17 mouse cellular contexts compared by ENCODE assay signal in genomic region chr16:12516834-12517685, GRCm38 (mm10).
DNase-seq lines count a peak whose midpoint lies in the region; ATAC-seq and TF ChIP-seq lines count a peak whose summit lies in the region.
"Had no signal": no experiment of that assay in that cellular context is flagged by ENCODE, and none has a peak within 500 bp of the region (broad histone marks: within the 10 kb centered on the region; RNA-seq: fewer than 3 reads in every experiment).

No protein-coding gene starts in this region.

- H3K27ac ChIP-seq in kidney, postnatal 0 days: no peak overlapping the region
- no peak overlapping the region for H3K27ac ChIP-seq in lung, postnatal 0 days (ENCODE audit: low read length)
- H3K27ac ChIP-seq in intestine, embryonic 15.5 days: 0 out of 2 replicates have a peak overlapping the region, but pooled peaks have one; percentile 22
- H3K27ac ChIP-seq in stomach, embryonic 15.5 days: peak overlapping the region; percentile 35; the same call in 1 of the 2 replicates
- no peak overlapping the region for H3K27ac ChIP-seq in forebrain, embryonic 10.5 days
- H3K27ac ChIP-seq: heart, adult 2 months; hindbrain, embryonic 14.5 days; left cerebral cortex, adult 2 months; liver, embryonic 15.5 days; midbrain, embryonic 10.5 days had no signal

- no peak overlapping the region for H3K9ac ChIP-seq in kidney, postnatal 0 days (ENCODE audit: low read depth, low read length)
- no peak overlapping the region for H3K9ac ChIP-seq in lung, postnatal 0 days (replicated peaks; ENCODE audit: low read depth)
- H3K9ac ChIP-seq in intestine, embryonic 15.5 days: no peak overlapping the region
- no peak overlapping the region for H3K9ac ChIP-seq in stomach, embryonic 15.5 days
- H3K9ac ChIP-seq: hindbrain, embryonic 14.5 days; liver, embryonic 15.5 days had no signal

- H3K4me2 ChIP-seq in kidney, postnatal 0 days (ENCODE audit: low read length): no peak overlapping the region
- H3K4me2 ChIP-seq in lung, postnatal 0 days (replicated peaks; ENCODE audit: low read depth, low read length): no peak overlapping the region
- H3K4me2 ChIP-seq in intestine, embryonic 15.5 days (replicated peaks): no peak overlapping the region
- H3K4me2 ChIP-seq in stomach, embryonic 15.5 days: no peak overlapping the region
- H3K4me2 ChIP-seq: hindbrain, embryonic 14.5 days; liver, embryonic 15.5 days had no signal

- no peaks in the 10 kb centered on the region for H3K9me3 ChIP-seq in kidney, postnatal 0 days (replicated peaks; ENCODE audit: low read length)
- H3K9me3 ChIP-seq in lung, postnatal 0 days (ENCODE audit: low read length): no peaks in the 10 kb centered on the region
- no peaks in the 10 kb centered on the region for H3K9me3 ChIP-seq in intestine, embryonic 15.5 days
- no peaks in the 10 kb centered on the region for H3K9me3 ChIP-seq in stomach, embryonic 15.5 days
- H3K9me3 ChIP-seq in forebrain, embryonic 10.5 days: no peaks in the 10 kb centered on the region
- H3K9me3 ChIP-seq: liver, embryonic 15.5 days; midbrain, embryonic 10.5 days had no signal

- no peak overlapping the region for H3K4me3 ChIP-seq in kidney, postnatal 0 days (replicated peaks; ENCODE audit: low read depth, low read length)
- no peak overlapping the region for H3K4me3 ChIP-seq in lung, postnatal 0 days (ENCODE audit: low read depth, low read length)
- no peak overlapping the region for H3K4me3 ChIP-seq in intestine, embryonic 15.5 days (replicated peaks)
- no peak overlapping the region for H3K4me3 ChIP-seq in stomach, embryonic 15.5 days (replicated peaks)
- no peak overlapping the region for H3K4me3 ChIP-seq in forebrain, embryonic 10.5 days
- H3K4me3 ChIP-seq: heart, adult 2 months; left cerebral cortex, adult 2 months; liver, embryonic 15.5 days; midbrain, embryonic 10.5 days; myocyte had no signal

- H3K36me3 ChIP-seq in kidney, postnatal 0 days (ENCODE audit: insufficient read depth, low read length): no peaks in the 10 kb centered on the region
- H3K36me3 ChIP-seq in lung, postnatal 0 days (ENCODE audit: insufficient read depth, low read length): no peaks in the 10 kb centered on the region
- H3K36me3 ChIP-seq in intestine, embryonic 15.5 days: no peaks in the 10 kb centered on the region
- no peaks in the 10 kb centered on the region for H3K36me3 ChIP-seq in stomach, embryonic 15.5 days
- H3K36me3 ChIP-seq in forebrain, embryonic 10.5 days (replicated peaks): no peaks in the 10 kb centered on the region
- H3K36me3 ChIP-seq: liver, embryonic 15.5 days; midbrain, embryonic 10.5 days had no signal

- 54% methylated on average over 8 of the region's 8 CpGs for WGBS in kidney, postnatal 0 days
- WGBS in lung, postnatal 0 days: 47% methylated on average over 8 of the region's 8 CpGs
- WGBS in intestine, embryonic 15.5 days: 51% methylated on average over 8 of the region's 8 CpGs
- 35% methylated on average over 8 of the region's 8 CpGs for WGBS in stomach, embryonic 15.5 days
- WGBS in forebrain, embryonic 10.5 days: 88% methylated on average over 8 of the region's 8 CpGs

- DNase-seq in kidney, postnatal 0 days (ENCODE audit: low spot score): peak; percentile 58
- DNase-seq in kidney, postnatal 36 days: no peak
- DNase-seq in lung, postnatal 0 days (ENCODE audit: low spot score): peak; percentile 83
- no peak for DNase-seq in lung, postnatal 25 days (ENCODE audit: low spot score)
- DNase-seq in forebrain, embryonic 10.5 days (ENCODE audit: extremely low spot score, low spot score): no peak
- DNase-seq: adrenal gland, postnatal 14 days; cerebellum, adult 9-11 months; heart, adult 2 months; thymus, adult 2 months had no signal

- 0 out of 2 replicates have a peak, but pooled peaks cover 4% of the 10 kb centered on the region for H3K4me1 ChIP-seq in kidney, postnatal 0 days (replicated peaks; ENCODE audit: insufficient read depth, low read length)
- H3K4me1 ChIP-seq in lung, postnatal 0 days (ENCODE audit: insufficient read depth, low read depth, low read length): no peaks in the 10 kb centered on the region
- no peaks in the 10 kb centered on the region for H3K4me1 ChIP-seq in intestine, embryonic 15.5 days (replicated peaks)
- no peaks in the 10 kb centered on the region for H3K4me1 ChIP-seq in stomach, embryonic 15.5 days
- no peaks in the 10 kb centered on the region for H3K4me1 ChIP-seq in forebrain, embryonic 10.5 days
- H3K4me1 ChIP-seq: liver, embryonic 15.5 days had no signal

- no peak for ATAC-seq in kidney, postnatal 0 days (replicated peaks; ENCODE audit: low FRiP score, low read depth)
- peak; percentile 90 for ATAC-seq in lung, postnatal 0 days
- peak; percentile 62; the same call in 1 of the 2 replicates for ATAC-seq in intestine, embryonic 15.5 days
- ATAC-seq in stomach, embryonic 15.5 days (ENCODE audit: insufficient read depth, low FRiP score, low read depth): no peak; the same call in 1 of the 2 replicates
- ATAC-seq: CD4-positive, CD25-positive, alpha-beta regulatory T cell, adult 4 months had no signal

- H3K27me3 ChIP-seq in kidney, postnatal 0 days (ENCODE audit: insufficient read depth, low read length): no peaks in the 10 kb centered on the region
- H3K27me3 ChIP-seq in lung, postnatal 0 days (replicated peaks; ENCODE audit: insufficient read depth, low read length): no peaks in the 10 kb centered on the region
- no peaks in the 10 kb centered on the region for H3K27me3 ChIP-seq in intestine, embryonic 15.5 days (replicated peaks)
- H3K27me3 ChIP-seq in stomach, embryonic 15.5 days (replicated peaks): no peaks in the 10 kb centered on the region
- H3K27me3 ChIP-seq in forebrain, embryonic 10.5 days (ENCODE audit: poor library complexity, severe bottlenecking): no peaks in the 10 kb centered on the region
- H3K27me3 ChIP-seq: liver, embryonic 15.5 days had no signal

- peak; percentile 78 for TF ChIP-seq EP300 in lung, postnatal 0 days (IDR thresholded peaks at IDR 0.05)

- TF ChIP-seq CTCF in kidney, postnatal 0 days (IDR thresholded peaks at IDR 0.05; ENCODE audit: low read depth): no peak
- TF ChIP-seq CTCF in lung, postnatal 0 days (IDR thresholded peaks at IDR 0.05): no peak

Comparison
In these comparisons a context has a peak if more than half of its experiments do, and no peak if none do; other contexts are left out.
1. DNase-seq: peak in kidney, postnatal 0 days (single experiment) and lung, postnatal 0 days (single experiment); none in kidney, postnatal 36 days (0 of 2), lung, postnatal 25 days (single experiment) and forebrain, embryonic 10.5 days (single experiment).
2. ATAC-seq: peak in lung, postnatal 0 days (single experiment) and intestine, embryonic 15.5 days (single experiment); none in kidney, postnatal 0 days (single experiment) and stomach, embryonic 15.5 days (single experiment).
3. H3K27ac ChIP-seq: peak in intestine, embryonic 15.5 days (single experiment) and stomach, embryonic 15.5 days (single experiment); none in kidney, postnatal 0 days (single experiment), lung, postnatal 0 days (single experiment) and forebrain, embryonic 10.5 days (single experiment).